Comparison of ENCODE assay signal across 9 mouse cellular contexts in genomic region chr2:124612276-124612675, GRCm38 (mm10).
A peak's percentile ranks its signal among the peaks of the same experiment; 100 is the strongest.
DNase-seq lines count a peak whose midpoint lies in the region; ATAC-seq and TF ChIP-seq lines count a peak whose summit lies in the region.
"Had no signal": no experiment of that assay in that cellular context is flagged by ENCODE, and none has a peak within 500 bp of the region (broad histone marks: within the 10 kb centered on the region; RNA-seq: fewer than 3 reads in every experiment).

No protein-coding gene starts in this region.

- peak; percentile 37 for DNase-seq in lung, postnatal 0 days (ENCODE audit: low spot score)
- no peak for DNase-seq in lung, postnatal 14 days
- DNase-seq in liver, embryonic 11.5 days (ENCODE audit: low spot score), result no peak
- no peak for DNase-seq in thymus, postnatal 0 days (ENCODE audit: low spot score)
- no peak for DNase-seq in adrenal gland, postnatal 10 days

- H3K27me3 ChIP-seq in lung, postnatal 0 days (replicated peaks; ENCODE audit: insufficient read depth, low read length), result no peaks in the 10 kb centered on the region
- H3K27me3 ChIP-seq in forebrain, embryonic 12.5 days, result peaks cover 25% of the 10 kb centered on the region
- peaks cover 30% of the 10 kb centered on the region for H3K27me3 ChIP-seq in liver, embryonic 11.5 days (replicated peaks; ENCODE audit: control insufficient read depth, insufficient read depth, low read length)
- H3K27me3 ChIP-seq in stomach, embryonic 16.5 days (ENCODE audit: control insufficient read depth, insufficient read depth, low read length), result no peaks in the 10 kb centered on the region

- peak overlapping the region; percentile 88 for H3K4me2 ChIP-seq in lung, postnatal 0 days (replicated peaks; ENCODE audit: low read depth, low read length)
- peak overlapping the region; percentile 95 for H3K4me2 ChIP-seq in forebrain, embryonic 12.5 days
- peak overlapping the region; percentile 78 for H3K4me2 ChIP-seq in liver, embryonic 11.5 days
- peak overlapping the region; percentile 72 for H3K4me2 ChIP-seq in stomach, embryonic 16.5 days (ENCODE audit: low read depth, low read length)

- no peak for ATAC-seq in lung, postnatal 0 days
- ATAC-seq in forebrain, embryonic 12.5 days (ENCODE audit: low FRiP score), result no peak
- ATAC-seq in liver, embryonic 11.5 days (replicated peaks; ENCODE audit: low FRiP score), result no peak
- ATAC-seq in stomach, embryonic 16.5 days (ENCODE audit: insufficient read depth, low FRiP score), result no peak
- no peak for ATAC-seq in monocyte, adult 5-6 weeks (replicated peaks; ENCODE audit: insufficient number of reproducible peaks, low FRiP score, low TSS enrichment, poor library complexity, severe bottlenecking)

- TF ChIP-seq CTCF in lung, postnatal 0 days (IDR thresholded peaks at IDR 0.05), result no peak

- WGBS in lung, postnatal 0 days, result 21% methylated on average over 6 of the region's 6 CpGs
- 58% methylated on average over 6 of the region's 6 CpGs for WGBS in forebrain, embryonic 12.5 days
- WGBS in liver, embryonic 11.5 days, result 35% methylated on average over 6 of the region's 6 CpGs
- WGBS in stomach, embryonic 16.5 days, result 42% methylated on average over 6 of the region's 6 CpGs

- peaks cover 5% of the 10 kb centered on the region; the same call in 1 of the 2 replicates for H3K4me1 ChIP-seq in lung, postnatal 0 days (ENCODE audit: insufficient read depth, low read depth, low read length)
- peaks cover 25% of the 10 kb centered on the region for H3K4me1 ChIP-seq in forebrain, embryonic 12.5 days
- peaks cover 2% of the 10 kb centered on the region; the same call in 1 of the 2 replicates for H3K4me1 ChIP-seq in liver, embryonic 11.5 days (replicated peaks; ENCODE audit: control insufficient read depth, insufficient read depth, low read length)
- peaks cover 12% of the 10 kb centered on the region for H3K4me1 ChIP-seq in stomach, embryonic 16.5 days (ENCODE audit: control insufficient read depth, insufficient read depth, low read length)

- no peak for TF ChIP-seq EP300 in lung, postnatal 0 days (IDR thresholded peaks at IDR 0.05)

- no peaks in the 10 kb centered on the region for H3K9me3 ChIP-seq in lung, postnatal 0 days (ENCODE audit: low read length)
- no peaks in the 10 kb centered on the region for H3K9me3 ChIP-seq in forebrain, embryonic 12.5 days
- H3K9me3 ChIP-seq in liver, embryonic 11.5 days (ENCODE audit: control insufficient read depth, low read length), result no peaks in the 10 kb centered on the region
- H3K9me3 ChIP-seq in stomach, embryonic 16.5 days (replicated peaks; ENCODE audit: control insufficient read depth, low read length), result no peaks in the 10 kb centered on the region

- H3K27ac ChIP-seq in lung, postnatal 0 days (ENCODE audit: low read length), result no peak overlapping the region
- H3K27ac ChIP-seq in forebrain, embryonic 12.5 days, result peak overlapping the region; percentile 19; the same call in 1 of the 2 replicates
- no peak overlapping the region for H3K27ac ChIP-seq in liver, embryonic 11.5 days (ENCODE audit: low read depth, low read length)
- no peak overlapping the region for H3K27ac ChIP-seq in stomach, embryonic 16.5 days (ENCODE audit: low read length)
- H3K27ac ChIP-seq: macrophage had no signal

- H3K9ac ChIP-seq in lung, postnatal 0 days (replicated peaks; ENCODE audit: low read depth), result 0 out of 2 replicates have a peak overlapping the region, but pooled peaks have one; percentile 73
- peak overlapping the region; percentile 69; the same call in 1 of the 2 replicates for H3K9ac ChIP-seq in forebrain, embryonic 12.5 days
- no peak overlapping the region for H3K9ac ChIP-seq in liver, embryonic 11.5 days (ENCODE audit: low read depth, low read length)
- H3K9ac ChIP-seq in stomach, embryonic 16.5 days (ENCODE audit: low read length), result peak overlapping the region; percentile 56

- no peaks in the 10 kb centered on the region for H3K36me3 ChIP-seq in lung, postnatal 0 days (ENCODE audit: insufficient read depth, low read length)
- no peaks in the 10 kb centered on the region for H3K36me3 ChIP-seq in forebrain, embryonic 12.5 days (replicated peaks)
- no peaks in the 10 kb centered on the region for H3K36me3 ChIP-seq in liver, embryonic 11.5 days (ENCODE audit: control insufficient read depth, insufficient read depth, low read length)
- no peaks in the 10 kb centered on the region for H3K36me3 ChIP-seq in stomach, embryonic 16.5 days (ENCODE audit: control insufficient read depth, insufficient read depth, low read length)

- peak overlapping the region; percentile 76 for H3K4me3 ChIP-seq in lung, postnatal 0 days (ENCODE audit: low read depth, low read length)
- H3K4me3 ChIP-seq in forebrain, embryonic 12.5 days (replicated peaks), result peak overlapping the region; percentile 77
- peak overlapping the region; percentile 63 for H3K4me3 ChIP-seq in liver, embryonic 11.5 days (ENCODE audit: low read depth, low read length)
- H3K4me3 ChIP-seq in stomach, embryonic 16.5 days (replicated peaks; ENCODE audit: low read length), result peak overlapping the region; percentile 71
